Mouse (Mus musculus): Measurements from ENCODE around the gene Ank2.

DNA sequence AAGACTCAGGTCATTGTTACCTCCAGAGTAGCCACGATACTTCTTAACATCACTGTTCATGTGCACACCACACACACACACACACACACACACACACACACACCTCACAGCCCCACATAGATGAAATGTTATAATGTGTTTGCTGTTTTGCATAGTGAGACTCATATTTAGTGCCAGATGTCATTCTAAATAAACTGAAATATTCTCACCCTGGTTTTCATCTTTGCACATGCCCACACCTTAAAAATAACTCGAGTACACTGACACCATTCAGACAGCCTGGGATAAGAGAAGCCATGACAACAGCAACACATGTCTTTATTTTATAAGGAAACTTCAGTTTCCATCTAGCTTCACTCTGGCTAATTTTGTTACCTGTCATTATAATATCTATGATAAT lies 312.1 kb downstream of the Ank2 start:
- TF ChIP-seq CTCF (IDR thresholded peaks at IDR 0.05; ENCODE audit: insufficient read depth, low read length) = no peak
- TF ChIP-seq POLR2A (IDR thresholded peaks at IDR 0.05; ENCODE audit: borderline replicate concordance, extremely low read depth, low read depth, low read length) = no peak
